Mouse (Mus musculus): ENCODE data around the gene Luc7l2. TPM values are rescaled to one million over a fixed set of nuclear protein-coding genes. Genes with fewer than 3 reads are reported as not detected.

The Luc7l2 gene
- polyA plus RNA-seq, 1 experiment from 2014 or later, result 43.1 TPM

- H3K36me3 ChIP-seq (ENCODE audit: control insufficient read depth, insufficient read depth, low read length), result no peaks in the 10 kb centered on the region
- WGBS (ENCODE audit: insufficient replicate concordance), result 74% methylated on average over 8 of the region's 8 CpGs
- no peak overlapping the region for H3K27ac ChIP-seq (ENCODE audit: low read depth, low read length)
- ATAC-seq (replicated peaks; ENCODE audit: insufficient number of reproducible peaks, low FRiP score, low TSS enrichment), result no peak
- H3K9me3 ChIP-seq (replicated peaks; ENCODE audit: control insufficient read depth, low read length), result no peaks in the 10 kb centered on the region
- peaks cover 63% of the 10 kb centered on the region for H3K27me3 ChIP-seq (ENCODE audit: control insufficient read depth, insufficient read depth, low read length)
- no peak overlapping the region for H3K4me2 ChIP-seq
- H3K4me1 ChIP-seq (ENCODE audit: control insufficient read depth, insufficient read depth, low read length), result peaks cover 8% of the 10 kb centered on the region
- H3K9ac ChIP-seq (ENCODE audit: low read depth, low read length), result no peak overlapping the region
- H3K4me3 ChIP-seq (ENCODE audit: low read depth, low read length), result no peak overlapping the region
Measured at GRCm38 (mm10) chr6:38634461-38634860, 83.3 kb downstream of the Luc7l2 start.

GRCm38 (mm10) chr6:38635941-38636851 lies 85.1 kb downstream of the Luc7l2 start:
- Histone ChIP-seq H3K27me3 (ENCODE audit: control insufficient read depth, insufficient read depth, low read length) (peaks cover 81% of the 10 kb centered on the region), H3K9me3 (replicated peaks; ENCODE audit: control insufficient read depth, low read length) (no peaks in the 10 kb centered on the region), H3K27ac (ENCODE audit: low read depth, low read length) (no peak overlapping the region), H3K9ac (ENCODE audit: low read depth, low read length) (peak overlapping the region; percentile 17; the same call in 1 of the 2 replicates), H3K36me3 (ENCODE audit: control insufficient read depth, insufficient read depth, low read length) (no peaks in the 10 kb centered on the region), H3K4me3 (ENCODE audit: low read depth, low read length) (peak overlapping the region; percentile 55), H3K4me1 (ENCODE audit: control insufficient read depth, insufficient read depth, low read length) (peaks cover 8% of the 10 kb centered on the region), H3K4me2 (peak overlapping the region; percentile 100)
- 2% methylated on average over 59 of the region's 72 CpGs for WGBS (ENCODE audit: insufficient replicate concordance)
- peak; percentile 68 for ATAC-seq (replicated peaks; ENCODE audit: insufficient number of reproducible peaks, low FRiP score, low TSS enrichment)

- H3K4me3 ChIP-seq (ENCODE audit: low read depth, low read length), result peak within 1 kb of the TSS; percentile 55
- peaks cover 8% of the 10 kb centered on the region for H3K4me1 ChIP-seq (ENCODE audit: control insufficient read depth, insufficient read depth, low read length)
- no peaks in the 10 kb centered on the region for H3K36me3 ChIP-seq (ENCODE audit: control insufficient read depth, insufficient read depth, low read length)
- H3K27me3 ChIP-seq (ENCODE audit: control insufficient read depth, insufficient read depth, low read length), result peaks cover 87% of the 10 kb centered on the region
- no peak within 1 kb of the TSS for H3K27ac ChIP-seq (ENCODE audit: low read depth, low read length)
- 2% methylated on average over 59 of the region's 60 CpGs for WGBS (ENCODE audit: insufficient replicate concordance)
- peak within 1 kb of the TSS; percentile 100 for H3K4me2 ChIP-seq
- peak; percentile 72 for ATAC-seq (replicated peaks; ENCODE audit: insufficient number of reproducible peaks, low FRiP score, low TSS enrichment)
- H3K9ac ChIP-seq (ENCODE audit: low read depth, low read length), result peak within 1 kb of the TSS; percentile 17; the same call in 1 of the 2 replicates
- no peaks in the 10 kb centered on the region for H3K9me3 ChIP-seq (replicated peaks; ENCODE audit: control insufficient read depth, low read length)
Measured at GRCm38 (mm10) chr6:38636852-38637618, 85.9 kb downstream of the Luc7l2 start, which contains the start of gene Klrg2. Gene Klrg2 (minus strand): TSS chr6:38637242.

GRCm38 (mm10) chr6:38640401-38640800 lies 89.3 kb downstream of the Luc7l2 start:
- peaks cover 65% of the 10 kb centered on the region for H3K27me3 ChIP-seq (ENCODE audit: control insufficient read depth, insufficient read depth, low read length)

GRCm38 (mm10) chr6:38641228-38641627 lies 90.1 kb downstream of the Luc7l2 start:
- Histone ChIP-seq H3K4me3 (ENCODE audit: low read depth, low read length) (no peak overlapping the region), H3K36me3 (ENCODE audit: control insufficient read depth, insufficient read depth, low read length) (no peaks in the 10 kb centered on the region), H3K27ac (ENCODE audit: low read depth, low read length) (no peak overlapping the region), H3K9me3 (replicated peaks; ENCODE audit: control insufficient read depth, low read length) (no peaks in the 10 kb centered on the region), H3K9ac (ENCODE audit: low read depth, low read length) (no peak overlapping the region), H3K4me1 (ENCODE audit: control insufficient read depth, insufficient read depth, low read length) (peaks cover 5% of the 10 kb centered on the region), H3K27me3 (ENCODE audit: control insufficient read depth, insufficient read depth, low read length) (peaks cover 57% of the 10 kb centered on the region), H3K4me2 (no peak overlapping the region)
- ATAC-seq (replicated peaks; ENCODE audit: insufficient number of reproducible peaks, low FRiP score, low TSS enrichment), result no peak
- WGBS (ENCODE audit: insufficient replicate concordance), result 58% methylated on average over 5 of the region's 5 CpGs

More at GRCm38 (mm10) chr6:38640401-38640800, 89.3 kb downstream of the Luc7l2 start:
- peaks cover 8% of the 10 kb centered on the region for H3K4me1 ChIP-seq (ENCODE audit: control insufficient read depth, insufficient read depth, low read length)
- no peak overlapping the region for H3K27ac ChIP-seq (ENCODE audit: low read depth, low read length)
- no peaks in the 10 kb centered on the region for H3K9me3 ChIP-seq (replicated peaks; ENCODE audit: control insufficient read depth, low read length)
- no peak overlapping the region for H3K4me2 ChIP-seq
- H3K36me3 ChIP-seq (ENCODE audit: control insufficient read depth, insufficient read depth, low read length), result no peaks in the 10 kb centered on the region
- no peak overlapping the region for H3K4me3 ChIP-seq (ENCODE audit: low read depth, low read length)
- 72% methylated on average over 11 of the region's 11 CpGs for WGBS (ENCODE audit: insufficient replicate concordance)
- no peak for ATAC-seq (replicated peaks; ENCODE audit: insufficient number of reproducible peaks, low FRiP score, low TSS enrichment)
- no peak overlapping the region for H3K9ac ChIP-seq (ENCODE audit: low read depth, low read length)

GRCm38 (mm10) chr6:38641645-38642044 lies 90.5 kb downstream of the Luc7l2 start:
- Histone ChIP-seq H3K4me1 (ENCODE audit: control insufficient read depth, insufficient read depth, low read length) (peaks cover 5% of the 10 kb centered on the region), H3K36me3 (ENCODE audit: control insufficient read depth, insufficient read depth, low read length) (no peaks in the 10 kb centered on the region), H3K27me3 (ENCODE audit: control insufficient read depth, insufficient read depth, low read length) (peaks cover 53% of the 10 kb centered on the region), H3K4me3 (ENCODE audit: low read depth, low read length) (no peak overlapping the region), H3K9me3 (replicated peaks; ENCODE audit: control insufficient read depth, low read length) (no peaks in the 10 kb centered on the region), H3K4me2 (no peak overlapping the region), H3K27ac (ENCODE audit: low read depth, low read length) (no peak overlapping the region), H3K9ac (ENCODE audit: low read depth, low read length) (no peak overlapping the region)
- no peak for ATAC-seq (replicated peaks; ENCODE audit: insufficient number of reproducible peaks, low FRiP score, low TSS enrichment)
- WGBS (ENCODE audit: insufficient replicate concordance), result 43% methylated on average over 5 of the region's 5 CpGs

GRCm38 (mm10) chr6:38642593-38642992 lies 91.5 kb downstream of the Luc7l2 start:
- 52% methylated on average over 5 of the region's 5 CpGs for WGBS (ENCODE audit: insufficient replicate concordance)
- Histone ChIP-seq H3K9me3 (replicated peaks; ENCODE audit: control insufficient read depth, low read length) (no peaks in the 10 kb centered on the region), H3K4me3 (ENCODE audit: low read depth, low read length) (no peak overlapping the region), H3K36me3 (ENCODE audit: control insufficient read depth, insufficient read depth, low read length) (no peaks in the 10 kb centered on the region), H3K9ac (ENCODE audit: low read depth, low read length) (no peak overlapping the region), H3K4me2 (no peak overlapping the region), H3K27me3 (ENCODE audit: control insufficient read depth, insufficient read depth, low read length) (peaks cover 44% of the 10 kb centered on the region), H3K4me1 (ENCODE audit: control insufficient read depth, insufficient read depth, low read length) (no peaks in the 10 kb centered on the region; the same call in 1 of the 2 replicates), H3K27ac (ENCODE audit: low read depth, low read length) (no peak overlapping the region)
- no peak for ATAC-seq (replicated peaks; ENCODE audit: insufficient number of reproducible peaks, low FRiP score, low TSS enrichment)

GRCm38 (mm10) chr6:38643039-38643438 lies 91.9 kb downstream of the Luc7l2 start:
- Histone ChIP-seq H3K9ac (ENCODE audit: low read depth, low read length) (no peak overlapping the region), H3K27ac (ENCODE audit: low read depth, low read length) (no peak overlapping the region), H3K4me1 (ENCODE audit: control insufficient read depth, insufficient read depth, low read length) (no peaks in the 10 kb centered on the region; the same call in 1 of the 2 replicates), H3K9me3 (replicated peaks; ENCODE audit: control insufficient read depth, low read length) (no peaks in the 10 kb centered on the region), H3K36me3 (ENCODE audit: control insufficient read depth, insufficient read depth, low read length) (no peaks in the 10 kb centered on the region), H3K4me2 (no peak overlapping the region), H3K4me3 (ENCODE audit: low read depth, low read length) (no peak overlapping the region), H3K27me3 (ENCODE audit: control insufficient read depth, insufficient read depth, low read length) (peaks cover 40% of the 10 kb centered on the region)
- 62% methylated on average over 3 of the region's 3 CpGs for WGBS (ENCODE audit: insufficient replicate concordance)
- ATAC-seq (replicated peaks; ENCODE audit: insufficient number of reproducible peaks, low FRiP score, low TSS enrichment), result no peak

All from heart, embryonic 11.5 days (tissue).